Mouse (Mus musculus): ENCODE data around the gene Lrmp. TPM values are rescaled to one million over a fixed set of nuclear protein-coding genes. Genes with fewer than 3 reads are reported as not detected.
"Not testable (repeated sequence)": the region's sequence is repeated elsewhere in the genome, so short reads cannot be mapped to it uniquely, and the experiment has no call there.

Lrmp gene
- polyA plus RNA-seq, 1 experiment from 2014 or later = 6.6 TPM

DNA sequence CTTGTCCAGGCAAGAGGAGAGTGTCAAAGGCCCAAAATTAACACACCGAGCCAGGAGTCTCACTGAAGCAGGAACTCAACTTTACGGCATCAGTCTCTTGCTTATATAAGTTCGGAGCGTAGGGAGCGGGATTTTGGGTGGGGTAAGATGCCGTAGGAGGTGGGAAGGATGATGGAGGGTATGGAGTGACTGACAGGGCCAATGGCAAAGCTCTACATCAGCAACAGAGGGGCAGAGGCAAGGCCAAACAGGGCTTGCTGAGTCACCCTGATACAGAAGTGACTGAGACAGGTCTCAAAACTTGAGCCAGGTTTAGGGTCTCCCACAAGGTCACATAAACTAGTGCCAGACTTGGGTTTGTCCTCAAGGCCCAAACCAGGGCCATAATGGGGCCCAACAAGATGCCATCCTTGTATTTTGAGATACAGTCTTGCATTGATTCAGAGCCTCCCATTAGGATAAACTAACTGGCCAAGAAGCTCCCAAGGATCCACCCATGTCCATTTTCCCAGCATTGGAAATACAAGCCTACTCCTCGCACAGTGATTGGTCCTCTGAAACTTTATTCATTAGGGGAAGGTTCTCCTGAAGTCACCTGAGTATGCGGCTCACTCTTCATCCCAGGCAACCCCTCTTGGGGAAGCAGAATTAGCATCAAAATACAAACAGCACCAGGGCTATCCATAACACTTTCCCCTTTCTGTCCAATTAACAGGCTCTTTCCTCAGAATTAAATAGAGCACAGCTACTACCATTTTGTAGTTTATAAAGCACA lies 30.9 kb upstream of the Lrmp start:
- no peak overlapping the region for H3K4me2 ChIP-seq
- no peaks in the 10 kb centered on the region for H3K4me1 ChIP-seq
- no peaks in the 10 kb centered on the region for H3K27me3 ChIP-seq
- H3K4me3 ChIP-seq = no peak overlapping the region
- H3K9ac ChIP-seq = no peak overlapping the region
- no peak for ATAC-seq (ENCODE audit: borderline replicate concordance, extremely low read depth, low FRiP score, low TSS enrichment)
- 92% methylated on average over 8 of the region's 8 CpGs for WGBS
- H3K9me3 ChIP-seq = no peaks in the 10 kb centered on the region
- no peak overlapping the region for H3K27ac ChIP-seq
- H3K36me3 ChIP-seq = no peaks in the 10 kb centered on the region

DNA sequence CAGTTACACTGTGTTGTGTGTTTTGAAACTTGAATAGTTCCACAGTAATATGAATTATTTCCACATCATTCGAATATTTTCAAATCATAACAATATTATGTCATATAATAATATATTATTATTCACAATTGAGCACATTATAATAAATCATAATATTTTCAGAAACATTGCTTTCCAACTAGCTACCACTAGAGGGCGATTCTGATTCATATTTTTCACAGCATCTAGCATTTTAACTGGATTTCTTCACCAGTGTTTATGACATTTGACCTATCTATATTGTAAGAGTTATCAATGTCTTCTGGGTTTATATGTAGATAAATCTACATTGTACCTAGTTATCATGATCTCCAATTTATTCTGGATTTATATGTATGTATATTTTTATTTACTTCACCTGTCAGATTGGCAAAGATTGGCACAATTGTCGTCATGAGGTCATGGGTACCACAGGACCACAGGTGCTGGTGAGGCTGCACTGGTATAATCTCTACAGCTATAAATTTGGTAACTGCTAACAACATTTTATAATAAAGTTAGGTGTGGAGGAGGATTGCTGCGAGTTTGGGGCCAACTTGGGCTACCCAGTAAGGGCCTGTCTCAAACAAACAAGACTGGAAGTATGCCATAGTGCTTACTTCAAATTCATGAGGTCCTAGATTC lies 26.9 kb upstream of the Lrmp start:
- WGBS = 45% methylated on average over 4 of the region's 4 CpGs
- ATAC-seq (ENCODE audit: borderline replicate concordance, extremely low read depth, low FRiP score, low TSS enrichment) = no peak
- Histone ChIP-seq H3K27me3 (no peaks in the 10 kb centered on the region), H3K4me2 (no peak overlapping the region), H3K4me3 (no peak overlapping the region), H3K4me1 (no peaks in the 10 kb centered on the region), H3K9me3 (no peaks in the 10 kb centered on the region), H3K9ac (no peak overlapping the region), H3K36me3 (no peaks in the 10 kb centered on the region), H3K27ac (no peak overlapping the region)

DNA sequence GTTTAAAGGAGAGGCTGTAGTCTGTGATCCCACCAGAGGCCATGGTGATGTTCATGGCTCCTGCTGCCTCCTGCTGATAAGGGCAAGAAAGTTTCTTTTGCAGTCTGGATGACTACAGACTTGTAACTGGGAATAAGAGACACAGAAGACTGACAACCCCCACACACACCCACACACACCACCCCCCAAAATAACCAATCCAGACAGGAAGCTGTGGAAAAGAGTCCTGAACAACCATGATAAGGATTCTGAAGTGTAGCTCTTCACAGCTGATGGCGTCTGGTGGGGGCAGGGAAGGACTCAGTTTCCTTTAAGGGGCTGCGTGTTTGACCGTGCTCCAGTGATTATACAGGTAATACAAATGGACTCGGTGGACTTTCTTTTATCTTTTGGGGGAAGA lies 26.1 kb upstream of the Lrmp start:
- Histone ChIP-seq H3K27ac (no peak overlapping the region), H3K4me2 (no peak overlapping the region)

DNA sequence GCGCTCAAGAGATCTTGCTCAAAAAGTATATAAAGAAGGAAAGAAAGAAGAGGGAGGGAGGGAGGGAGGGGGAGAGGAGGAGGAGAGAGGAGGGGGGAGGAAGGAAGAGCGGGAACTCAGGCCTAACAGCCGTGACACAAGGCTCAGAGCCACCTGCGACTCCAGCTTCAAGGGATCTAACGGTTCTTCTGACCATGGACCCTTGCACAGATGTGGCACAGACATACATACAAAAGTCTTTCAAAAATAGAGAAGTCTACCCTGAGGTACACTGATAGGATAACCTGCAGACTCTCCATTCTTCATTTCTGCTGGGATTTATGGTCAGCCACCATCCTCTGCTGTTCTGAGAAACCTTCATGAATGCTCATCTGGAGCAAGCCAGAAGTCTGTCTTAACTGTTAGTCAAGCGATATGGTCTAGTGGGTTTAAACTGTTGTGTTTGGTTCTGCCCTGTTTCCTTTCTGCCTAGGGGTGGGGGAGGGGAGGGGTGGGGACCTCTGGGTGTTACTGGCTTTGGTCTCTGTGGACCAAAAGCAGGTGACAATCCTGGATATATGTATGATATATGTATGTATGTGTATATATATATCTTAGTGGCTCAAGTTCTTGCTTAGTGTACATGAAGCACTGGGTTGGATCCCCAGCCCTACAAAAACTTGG lies 25.1 kb upstream of the Lrmp start:
- Histone ChIP-seq H3K27ac (no peak overlapping the region), H3K9me3 (no peaks in the 10 kb centered on the region), H3K9ac (no peak overlapping the region), H3K4me3 (no peak overlapping the region), H3K36me3 (no peaks in the 10 kb centered on the region), H3K4me1 (no peaks in the 10 kb centered on the region), H3K27me3 (no peaks in the 10 kb centered on the region), H3K4me2 (no peak overlapping the region)
- 72% methylated on average over 6 of the region's 6 CpGs for WGBS
- ATAC-seq (ENCODE audit: borderline replicate concordance, extremely low read depth, low FRiP score, low TSS enrichment) = no peak

More for the DNA sequence above, 26.1 kb upstream of the Lrmp start:
- Histone ChIP-seq H3K27me3 (no peaks in the 10 kb centered on the region), H3K4me3 (no peak overlapping the region), H3K9ac (no peak overlapping the region), H3K4me1 (no peaks in the 10 kb centered on the region), H3K9me3 (no peaks in the 10 kb centered on the region), H3K36me3 (no peaks in the 10 kb centered on the region)
- ATAC-seq (ENCODE audit: borderline replicate concordance, extremely low read depth, low FRiP score, low TSS enrichment) = no peak
- 43% methylated on average over 4 of the region's 4 CpGs for WGBS

DNA sequence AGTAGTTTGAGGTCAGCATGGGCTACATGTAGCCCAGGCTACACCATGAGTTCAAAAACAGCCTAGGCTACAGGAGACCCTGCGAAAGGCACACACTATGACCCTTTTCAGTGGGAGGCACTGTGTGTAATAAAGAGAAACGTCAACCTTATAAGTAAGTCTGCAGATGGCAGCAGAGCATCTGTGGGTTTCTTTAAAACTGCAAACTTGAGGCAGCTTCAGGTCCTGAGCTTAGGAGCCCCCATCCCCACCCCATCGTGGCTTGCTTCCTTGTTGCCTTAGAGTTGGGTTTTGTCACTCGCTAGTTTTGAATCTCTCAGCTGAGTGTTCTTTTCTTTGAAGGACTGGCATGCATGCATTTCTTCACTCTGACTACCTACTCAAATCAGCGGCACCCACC lies 24.5 kb upstream of the Lrmp start:
- no peaks in the 10 kb centered on the region for H3K9me3 ChIP-seq
- H3K4me3 ChIP-seq = no peak overlapping the region
- H3K27ac ChIP-seq = no peak overlapping the region
- no peak overlapping the region for H3K4me2 ChIP-seq
- 65% methylated on average over 5 of the region's 5 CpGs for WGBS
- H3K9ac ChIP-seq = no peak overlapping the region
- H3K27me3 ChIP-seq = no peaks in the 10 kb centered on the region
- H3K4me1 ChIP-seq = no peaks in the 10 kb centered on the region
- ATAC-seq (ENCODE audit: borderline replicate concordance, extremely low read depth, low FRiP score, low TSS enrichment) = no peak
- no peaks in the 10 kb centered on the region for H3K36me3 ChIP-seq

DNA sequence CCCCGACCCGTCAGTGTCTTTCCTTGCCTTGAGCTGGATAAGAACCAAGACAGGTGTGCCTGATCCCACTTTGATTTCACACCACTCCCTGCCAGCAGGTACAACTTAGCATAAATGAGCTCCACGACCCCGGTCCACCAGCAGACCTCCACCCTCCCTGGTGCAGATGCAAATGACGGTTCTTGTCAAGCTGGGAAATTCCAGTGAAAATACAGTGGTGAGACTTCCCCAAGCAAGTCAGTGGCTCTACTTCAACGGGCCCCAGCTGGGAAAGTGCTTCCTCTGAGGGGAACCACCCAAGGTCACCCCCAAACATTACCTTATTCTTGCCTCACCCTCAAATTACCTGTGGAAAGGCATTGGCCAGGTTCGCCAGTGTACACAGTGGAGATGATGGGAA lies 23.5 kb upstream of the Lrmp start:
- Histone ChIP-seq H3K4me3 (no peak overlapping the region), H3K9ac (no peak overlapping the region), H3K27ac (no peak overlapping the region), H3K4me2 (no peak overlapping the region), H3K4me1 (no peaks in the 10 kb centered on the region), H3K27me3 (no peaks in the 10 kb centered on the region), H3K9me3 (no peaks in the 10 kb centered on the region), H3K36me3 (no peaks in the 10 kb centered on the region)
- no peak for ATAC-seq (ENCODE audit: borderline replicate concordance, extremely low read depth, low FRiP score, low TSS enrichment)
- 74% methylated on average over 7 of the region's 7 CpGs for WGBS

DNA sequence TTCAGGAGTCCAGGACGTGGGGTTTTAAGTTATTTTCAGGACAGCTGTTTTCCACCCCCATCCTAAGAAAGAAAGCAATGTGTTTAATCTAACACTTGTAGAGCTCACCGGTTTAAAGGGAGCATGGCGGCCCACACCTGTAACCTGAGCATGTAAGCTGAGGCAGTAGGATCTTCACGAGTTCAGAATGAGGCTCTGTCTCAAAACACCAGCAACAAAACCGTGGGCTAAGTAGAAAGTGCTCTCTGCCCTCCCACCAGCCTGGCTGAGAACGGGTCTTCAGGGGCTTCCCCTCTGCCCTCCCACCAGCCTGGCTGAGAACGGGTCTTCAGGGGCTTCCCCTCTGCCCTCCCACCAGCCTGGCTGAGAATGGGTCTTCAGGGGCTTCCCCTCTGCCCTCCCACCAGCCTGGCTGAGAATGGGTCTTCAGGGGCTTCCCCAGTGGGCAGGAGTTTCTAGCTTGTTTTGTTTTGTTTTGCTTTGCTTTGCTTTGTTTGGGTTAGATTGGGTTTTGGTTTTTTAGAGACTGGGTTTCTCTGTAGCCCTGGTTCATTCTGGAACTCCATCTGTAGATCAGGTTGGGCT lies 22.3 kb upstream of the Lrmp start:
- H3K27ac ChIP-seq; ATAC-seq (ENCODE audit: borderline replicate concordance, extremely low read depth, low FRiP score, low TSS enrichment); H3K9me3 ChIP-seq; H3K4me1 ChIP-seq; H3K27me3 ChIP-seq; H3K4me2 ChIP-seq; H3K36me3 ChIP-seq; H3K4me3 ChIP-seq; H3K9ac ChIP-seq: not testable (repeated sequence)
- WGBS = 51% methylated on average over 7 of the region's 7 CpGs

DNA sequence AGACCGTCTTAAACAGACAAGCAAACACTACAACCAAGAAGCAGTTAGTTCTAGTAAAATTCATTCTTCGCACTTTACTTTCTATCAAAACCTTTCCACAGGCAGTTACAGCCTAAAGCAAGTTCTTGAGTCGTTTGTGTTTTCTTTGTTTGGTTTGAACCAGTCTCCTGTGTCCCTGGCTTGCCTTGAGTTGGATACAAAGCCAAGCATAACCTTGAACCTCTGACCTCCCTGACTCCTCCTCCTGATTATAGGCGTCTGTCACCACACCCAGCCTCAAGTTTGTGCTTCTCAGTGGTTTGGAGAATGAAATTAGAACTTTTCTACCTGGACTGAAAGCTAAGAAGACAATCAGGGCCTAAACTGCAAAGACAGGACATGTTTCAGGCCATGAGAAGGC lies 21.0 kb upstream of the Lrmp start:
- 72% methylated on average over 4 of the region's 4 CpGs for WGBS

DNA sequence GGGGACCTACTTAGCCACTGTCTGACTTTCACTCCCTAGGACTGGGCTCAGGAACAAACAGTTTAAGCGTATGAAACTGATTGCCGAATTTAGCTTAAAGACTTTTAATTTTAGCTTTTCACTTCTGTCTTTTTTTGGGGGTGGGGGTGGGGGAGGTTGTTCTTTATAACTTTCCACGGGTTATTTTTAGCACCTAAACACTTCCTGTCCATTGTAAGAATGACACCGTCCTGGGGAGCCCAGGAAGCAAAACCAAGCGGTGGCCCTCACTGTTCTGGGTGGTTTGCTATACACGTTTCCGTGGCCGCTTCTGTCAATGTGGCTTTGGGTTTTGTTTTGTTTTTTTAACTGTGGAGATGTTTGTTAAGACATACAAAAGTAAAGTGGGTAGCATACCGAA lies 14.5 kb upstream of the Lrmp start:
- Histone ChIP-seq H3K27ac (no peak overlapping the region), H3K9me3 (no peaks in the 10 kb centered on the region), H3K4me1 (0 out of 2 replicates have a peak, but pooled peaks cover 4% of the 10 kb centered on the region), H3K9ac (no peak overlapping the region), H3K27me3 (no peaks in the 10 kb centered on the region), H3K4me3 (no peak overlapping the region), H3K36me3 (no peaks in the 10 kb centered on the region), H3K4me2 (no peak overlapping the region)
- 53% methylated on average over 9 of the region's 9 CpGs for WGBS
- ATAC-seq (ENCODE audit: borderline replicate concordance, extremely low read depth, low FRiP score, low TSS enrichment) = no peak

More for the DNA sequence above, 21.0 kb upstream of the Lrmp start:
- H3K4me1 ChIP-seq = no peaks in the 10 kb centered on the region
- no peaks in the 10 kb centered on the region for H3K36me3 ChIP-seq
- H3K9ac ChIP-seq = no peak overlapping the region
- H3K9me3 ChIP-seq = no peaks in the 10 kb centered on the region
- no peak overlapping the region for H3K4me3 ChIP-seq
- no peaks in the 10 kb centered on the region for H3K27me3 ChIP-seq
- no peak overlapping the region for H3K4me2 ChIP-seq
- ATAC-seq (ENCODE audit: borderline replicate concordance, extremely low read depth, low FRiP score, low TSS enrichment) = no peak
- H3K27ac ChIP-seq = no peak overlapping the region

DNA sequence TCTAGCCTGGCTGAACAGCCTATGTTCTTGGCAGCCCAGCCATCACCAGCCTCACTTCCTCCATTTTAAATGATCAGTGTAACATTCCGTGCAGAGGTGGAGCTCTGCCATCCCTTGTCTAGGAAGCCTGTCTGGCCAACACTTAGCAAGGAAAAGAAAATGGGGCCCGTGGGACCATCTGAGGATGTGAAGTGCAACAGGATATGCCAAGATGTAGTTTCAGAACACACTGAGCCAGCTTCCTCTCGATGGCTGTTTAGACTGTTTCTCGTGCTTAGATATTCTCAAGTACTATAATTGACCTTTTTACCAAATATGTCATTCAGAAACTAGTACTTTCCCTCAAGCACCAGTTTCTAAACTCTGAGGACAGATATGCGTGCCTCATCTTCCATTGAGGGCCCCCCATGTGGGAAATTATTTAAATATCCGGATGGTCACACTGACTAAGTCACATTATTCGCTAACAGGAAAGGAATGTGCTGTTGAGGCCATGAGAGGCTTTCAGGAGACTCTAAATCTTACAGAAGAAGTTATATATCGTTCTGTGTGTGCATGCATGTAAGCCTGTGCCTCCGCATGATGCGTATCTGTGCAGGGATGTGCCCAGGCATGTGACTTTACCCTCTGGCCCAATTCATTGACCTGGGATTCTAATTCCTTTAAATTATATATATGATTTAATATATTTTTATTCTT lies 11.1 kb upstream of the Lrmp start:
- H3K9me3 ChIP-seq = no peaks in the 10 kb centered on the region
- no peak overlapping the region for H3K4me3 ChIP-seq
- 53% methylated on average over 10 of the region's 10 CpGs for WGBS
- H3K4me2 ChIP-seq = no peak overlapping the region
- no peak for ATAC-seq (ENCODE audit: borderline replicate concordance, extremely low read depth, low FRiP score, low TSS enrichment)
- no peak overlapping the region for H3K9ac ChIP-seq
- no peak overlapping the region for H3K27ac ChIP-seq
- no peaks in the 10 kb centered on the region for H3K27me3 ChIP-seq
- H3K4me1 ChIP-seq = 0 out of 2 replicates have a peak, but pooled peaks cover 4% of the 10 kb centered on the region
- no peaks in the 10 kb centered on the region for H3K36me3 ChIP-seq

DNA sequence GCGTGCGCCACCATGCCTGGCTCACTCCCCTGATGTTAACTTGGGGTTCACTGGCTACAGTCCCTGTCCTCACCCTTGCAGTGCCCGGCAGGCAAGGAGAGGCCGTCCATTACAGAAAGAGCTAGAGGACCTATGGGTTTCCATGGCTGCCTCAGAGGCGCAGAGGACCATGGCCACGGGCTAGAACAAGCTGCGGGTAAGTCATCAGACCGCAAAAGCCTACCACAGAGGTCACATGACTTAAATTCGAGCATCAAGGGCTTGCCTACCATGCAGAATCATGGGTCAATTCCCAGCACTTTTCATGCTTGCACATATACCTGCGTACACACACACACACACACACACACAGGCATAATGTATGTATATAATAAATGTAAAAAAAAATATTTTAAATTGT lies 10.0 kb upstream of the Lrmp start:
- Histone ChIP-seq H3K4me3 (no peak overlapping the region), H3K9ac (no peak overlapping the region), H3K9me3 (no peaks in the 10 kb centered on the region), H3K4me2 (no peak overlapping the region), H3K27ac (no peak overlapping the region), H3K36me3 (no peaks in the 10 kb centered on the region), H3K27me3 (no peaks in the 10 kb centered on the region), H3K4me1 (0 out of 2 replicates have a peak, but pooled peaks cover 4% of the 10 kb centered on the region)
- 94% methylated on average over 10 of the region's 10 CpGs for WGBS
- ATAC-seq (ENCODE audit: borderline replicate concordance, extremely low read depth, low FRiP score, low TSS enrichment) = no peak

Data from lung, embryonic 15.5 days (tissue).